Mouse (Mus musculus): Measurements from ENCODE around the gene Degs1. TPM values are rescaled to one million over a fixed set of nuclear protein-coding genes. Genes with fewer than 3 reads are reported as not detected.

Degs1 gene
- polyA plus RNA-seq, 1 experiment from 2014 or later, result 96.7 TPM

- H3K36me3 ChIP-seq (ENCODE audit: control insufficient read depth, insufficient read depth, low read length), result no peaks in the 10 kb centered on the region
- no peaks in the 10 kb centered on the region for H3K4me1 ChIP-seq (ENCODE audit: control insufficient read depth, insufficient read depth, low read length)
- H3K27ac ChIP-seq (ENCODE audit: low read depth, low read length), result no peak overlapping the region
- H3K4me3 ChIP-seq (ENCODE audit: low read depth, low read length), result no peak overlapping the region
- no peak overlapping the region for H3K9ac ChIP-seq (replicated peaks; ENCODE audit: low read depth, low read length)
- WGBS, result 69% methylated on average over 2 of the region's 2 CpGs
- no peak overlapping the region for H3K4me2 ChIP-seq (ENCODE audit: low read depth, low read length)
- no peak for ATAC-seq (ENCODE audit: low read depth)
- no peaks in the 10 kb centered on the region for H3K27me3 ChIP-seq (ENCODE audit: control insufficient read depth, insufficient read depth, low read length)
- H3K9me3 ChIP-seq (ENCODE audit: control insufficient read depth, low read length), result no peaks in the 10 kb centered on the region
Measured at GRCm38 (mm10) chr1:182288601-182289000, 6.0 kb upstream of the Degs1 start.

GRCm38 (mm10) chr1:182287781-182288180 is 5.2 kb upstream of the Degs1 start:
- Histone ChIP-seq H3K4me3 (ENCODE audit: low read depth, low read length) (no peak overlapping the region), H3K27ac (ENCODE audit: low read depth, low read length) (no peak overlapping the region), H3K9me3 (ENCODE audit: control insufficient read depth, low read length) (no peaks in the 10 kb centered on the region), H3K9ac (replicated peaks; ENCODE audit: low read depth, low read length) (no peak overlapping the region), H3K36me3 (ENCODE audit: control insufficient read depth, insufficient read depth, low read length) (no peaks in the 10 kb centered on the region), H3K4me2 (ENCODE audit: low read depth, low read length) (no peak overlapping the region), H3K4me1 (ENCODE audit: control insufficient read depth, insufficient read depth, low read length) (no peaks in the 10 kb centered on the region), H3K27me3 (ENCODE audit: control insufficient read depth, insufficient read depth, low read length) (no peaks in the 10 kb centered on the region)
- no peak for ATAC-seq (ENCODE audit: low read depth)
- 76% methylated on average over 7 of the region's 7 CpGs for WGBS

DNA sequence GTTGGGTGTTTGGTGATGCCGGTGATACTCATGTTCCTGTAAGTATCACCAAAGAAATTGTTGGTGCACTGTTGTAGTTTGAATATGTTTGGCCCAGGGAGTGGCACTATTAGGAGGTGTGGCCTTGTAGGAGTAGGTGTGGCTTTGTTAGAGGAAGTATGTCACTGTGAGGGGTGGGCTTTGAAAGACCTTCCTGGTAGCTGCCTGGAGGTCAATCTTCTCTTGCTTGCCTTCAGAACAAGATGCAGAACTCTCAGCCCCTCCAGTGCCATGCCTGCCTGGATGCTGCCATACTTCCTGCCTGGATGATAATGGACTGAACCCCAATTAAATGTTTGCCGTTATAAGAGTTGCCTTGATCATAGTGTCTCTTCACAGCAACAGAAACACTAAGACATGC is 2.2 kb upstream of the Degs1 start:
- Histone ChIP-seq H3K9me3 (ENCODE audit: control insufficient read depth, low read length) (no peaks in the 10 kb centered on the region), H3K36me3 (ENCODE audit: control insufficient read depth, insufficient read depth, low read length) (no peaks in the 10 kb centered on the region), H3K4me2 (ENCODE audit: low read depth, low read length) (no peak overlapping the region), H3K9ac (replicated peaks; ENCODE audit: low read depth, low read length) (no peak overlapping the region), H3K4me1 (ENCODE audit: control insufficient read depth, insufficient read depth, low read length) (peaks cover 19% of the 10 kb centered on the region), H3K4me3 (ENCODE audit: low read depth, low read length) (no peak overlapping the region), H3K27me3 (ENCODE audit: control insufficient read depth, insufficient read depth, low read length) (no peaks in the 10 kb centered on the region), H3K27ac (ENCODE audit: low read depth, low read length) (no peak overlapping the region)
- 96% methylated on average over 2 of the region's 2 CpGs for WGBS
- no peak for ATAC-seq (ENCODE audit: low read depth)

DNA sequence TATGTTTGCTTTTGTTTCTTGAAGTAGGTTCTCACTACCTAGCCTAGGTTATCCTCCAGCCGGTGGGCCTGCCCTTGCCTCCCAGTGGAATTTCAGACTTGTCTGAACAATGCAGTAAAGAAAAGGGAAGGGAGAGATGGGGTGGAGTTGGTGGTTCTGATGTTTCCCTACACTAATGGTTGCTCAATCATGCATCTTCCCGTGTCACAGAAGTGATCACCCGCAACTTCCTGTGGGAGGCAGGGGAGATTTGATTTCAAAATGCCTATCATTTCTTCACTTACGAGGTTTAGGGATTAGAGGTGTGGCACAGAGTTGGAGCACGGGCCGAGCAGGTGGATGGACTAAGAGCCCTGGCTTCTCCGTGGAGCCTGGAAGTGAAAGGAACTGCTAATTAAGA is 627 bp upstream of the Degs1 start:
- peak overlapping the region; percentile 76 for H3K4me2 ChIP-seq (ENCODE audit: low read depth, low read length)
- H3K27me3 ChIP-seq (ENCODE audit: control insufficient read depth, insufficient read depth, low read length), result no peaks in the 10 kb centered on the region
- peaks cover 19% of the 10 kb centered on the region for H3K4me1 ChIP-seq (ENCODE audit: control insufficient read depth, insufficient read depth, low read length)
- H3K36me3 ChIP-seq (ENCODE audit: control insufficient read depth, insufficient read depth, low read length), result no peaks in the 10 kb centered on the region
- no peak for ATAC-seq (ENCODE audit: low read depth)
- 57% methylated on average over 7 of the region's 7 CpGs for WGBS
- no peaks in the 10 kb centered on the region for H3K9me3 ChIP-seq (ENCODE audit: control insufficient read depth, low read length)
- no peak overlapping the region for H3K4me3 ChIP-seq (ENCODE audit: low read depth, low read length)
- H3K27ac ChIP-seq (ENCODE audit: low read depth, low read length), result no peak overlapping the region
- H3K9ac ChIP-seq (replicated peaks; ENCODE audit: low read depth, low read length), result no peak overlapping the region

DNA sequence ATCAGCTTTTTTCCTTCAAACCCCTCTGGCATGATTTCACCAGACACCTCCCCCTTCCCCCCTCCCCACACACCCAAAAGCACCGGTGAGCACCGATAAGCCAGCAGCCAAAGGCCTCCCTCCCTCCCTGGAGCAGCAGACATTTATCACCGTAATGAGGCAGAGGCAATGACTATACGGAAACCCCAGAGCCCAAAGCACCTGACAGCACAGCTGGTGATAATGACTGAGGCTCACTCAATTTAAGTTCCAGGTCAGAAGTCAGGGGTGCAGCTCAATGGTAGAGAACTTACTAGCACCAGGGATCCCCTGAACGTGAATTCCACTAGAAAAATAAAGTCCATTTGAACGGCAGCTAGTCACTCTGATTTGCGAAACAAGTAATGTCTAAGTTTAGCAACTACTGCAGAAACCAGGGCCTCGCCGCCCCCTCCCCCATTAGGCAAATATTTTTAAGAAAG is 1.3 kb downstream of the Degs1 start:
- 15% methylated on average over 9 of the region's 9 CpGs for WGBS
- ATAC-seq (ENCODE audit: low read depth), result 0 out of 2 replicates have a peak, but pooled peaks have one; percentile 30

DNA sequence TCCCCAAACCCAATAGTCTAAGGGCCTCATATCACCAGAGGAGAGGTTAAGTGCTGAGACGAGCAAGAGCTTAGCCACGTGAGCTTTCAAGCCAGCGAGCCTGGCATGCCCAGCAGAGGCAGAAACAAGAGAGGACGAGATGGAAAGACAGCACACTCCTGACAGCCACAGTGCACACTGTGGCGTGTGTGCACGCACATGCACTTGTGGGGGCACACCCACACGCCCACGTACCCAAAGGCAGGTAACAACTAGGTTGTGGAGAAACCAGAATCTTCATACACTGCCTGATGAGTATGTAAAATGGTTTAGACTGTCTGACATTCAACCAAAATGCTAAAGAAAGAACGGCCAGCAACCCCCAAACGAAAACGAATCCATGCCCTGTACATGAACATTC is 2.0 kb downstream of the Degs1 start:
- Histone ChIP-seq H3K9me3 (ENCODE audit: control insufficient read depth, low read length) (no peaks in the 10 kb centered on the region), H3K27me3 (ENCODE audit: control insufficient read depth, insufficient read depth, low read length) (no peaks in the 10 kb centered on the region), H3K27ac (ENCODE audit: low read depth, low read length) (no peak overlapping the region), H3K36me3 (ENCODE audit: control insufficient read depth, insufficient read depth, low read length) (peaks cover 4% of the 10 kb centered on the region; the same call in 1 of the 2 replicates), H3K4me2 (ENCODE audit: low read depth, low read length) (peak overlapping the region; percentile 76), H3K4me1 (ENCODE audit: control insufficient read depth, insufficient read depth, low read length) (peaks cover 19% of the 10 kb centered on the region), H3K4me3 (ENCODE audit: low read depth, low read length) (peak overlapping the region; percentile 83; the same call in 1 of the 2 replicates), H3K9ac (replicated peaks; ENCODE audit: low read depth, low read length) (no peak overlapping the region; the same call in 1 of the 2 replicates)
- 56% methylated on average over 11 of the region's 11 CpGs for WGBS
- ATAC-seq (ENCODE audit: low read depth), result no peak

More for the DNA sequence above, 1.3 kb downstream of the Degs1 start:
- Histone ChIP-seq H3K4me3 (ENCODE audit: low read depth, low read length) (peak overlapping the region; percentile 83), H3K4me1 (ENCODE audit: control insufficient read depth, insufficient read depth, low read length) (peaks cover 19% of the 10 kb centered on the region), H3K9me3 (ENCODE audit: control insufficient read depth, low read length) (no peaks in the 10 kb centered on the region), H3K27ac (ENCODE audit: low read depth, low read length) (no peak overlapping the region), H3K9ac (replicated peaks; ENCODE audit: low read depth, low read length) (no peak overlapping the region), H3K27me3 (ENCODE audit: control insufficient read depth, insufficient read depth, low read length) (no peaks in the 10 kb centered on the region), H3K4me2 (ENCODE audit: low read depth, low read length) (peak overlapping the region; percentile 76), H3K36me3 (ENCODE audit: control insufficient read depth, insufficient read depth, low read length) (no peaks in the 10 kb centered on the region)

- Histone ChIP-seq H3K9ac (replicated peaks; ENCODE audit: low read depth, low read length) (no peak overlapping the region; the same call in 1 of the 2 replicates), H3K27me3 (ENCODE audit: control insufficient read depth, insufficient read depth, low read length) (no peaks in the 10 kb centered on the region), H3K4me1 (ENCODE audit: control insufficient read depth, insufficient read depth, low read length) (peaks cover 19% of the 10 kb centered on the region), H3K9me3 (ENCODE audit: control insufficient read depth, low read length) (no peaks in the 10 kb centered on the region), H3K36me3 (ENCODE audit: control insufficient read depth, insufficient read depth, low read length) (peaks cover 10% of the 10 kb centered on the region; the same call in 1 of the 2 replicates), H3K4me2 (ENCODE audit: low read depth, low read length) (no peak overlapping the region), H3K4me3 (ENCODE audit: low read depth, low read length) (no peak overlapping the region), H3K27ac (ENCODE audit: low read depth, low read length) (no peak overlapping the region)
- WGBS, result 77% methylated on average over 6 of the region's 6 CpGs
- no peak for ATAC-seq (ENCODE audit: low read depth)
Measured at GRCm38 (mm10) chr1:182280046-182280445, 2.6 kb downstream of the Degs1 start.

DNA sequence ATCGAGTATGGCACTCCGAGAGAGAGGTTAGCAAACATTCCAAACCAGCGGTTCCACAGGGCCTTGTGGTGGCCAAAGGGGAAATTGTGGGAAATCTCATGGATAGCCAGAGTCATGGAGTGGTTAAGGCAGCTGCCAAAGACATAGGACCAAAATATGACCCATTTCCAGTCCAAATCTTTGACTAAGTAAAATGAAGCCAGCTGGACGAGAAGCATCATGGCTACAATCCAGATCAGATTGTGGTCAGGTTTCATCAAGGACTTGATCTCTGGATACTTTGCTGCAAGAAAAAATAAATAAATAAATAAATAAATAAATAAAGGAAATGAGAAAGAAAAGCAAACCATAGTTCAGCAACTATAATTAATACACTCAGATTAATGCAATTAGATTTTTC is 3.2 kb downstream of the Degs1 start:
- peaks cover 19% of the 10 kb centered on the region for H3K4me1 ChIP-seq (ENCODE audit: control insufficient read depth, insufficient read depth, low read length)
- H3K4me3 ChIP-seq (ENCODE audit: low read depth, low read length), result no peak overlapping the region
- H3K27me3 ChIP-seq (ENCODE audit: control insufficient read depth, insufficient read depth, low read length), result no peaks in the 10 kb centered on the region
- no peak overlapping the region for H3K4me2 ChIP-seq (ENCODE audit: low read depth, low read length)
- 97% methylated on average over 4 of the region's 4 CpGs for WGBS
- H3K9me3 ChIP-seq (ENCODE audit: control insufficient read depth, low read length), result no peaks in the 10 kb centered on the region
- peaks cover 10% of the 10 kb centered on the region; the same call in 1 of the 2 replicates for H3K36me3 ChIP-seq (ENCODE audit: control insufficient read depth, insufficient read depth, low read length)
- ATAC-seq (ENCODE audit: low read depth), result no peak
- H3K27ac ChIP-seq (ENCODE audit: low read depth, low read length), result no peak overlapping the region
- no peak overlapping the region for H3K9ac ChIP-seq (replicated peaks; ENCODE audit: low read depth, low read length)

- no peak overlapping the region for H3K27ac ChIP-seq (ENCODE audit: low read depth, low read length)
- no peak overlapping the region for H3K4me3 ChIP-seq (ENCODE audit: low read depth, low read length)
- no peak overlapping the region for H3K9ac ChIP-seq (replicated peaks; ENCODE audit: low read depth, low read length)
- H3K36me3 ChIP-seq (ENCODE audit: control insufficient read depth, insufficient read depth, low read length), result peaks cover 10% of the 10 kb centered on the region; the same call in 1 of the 2 replicates
- no peak for ATAC-seq (ENCODE audit: low read depth)
- peaks cover 2% of the 10 kb centered on the region; the same call in 1 of the 2 replicates for H3K4me1 ChIP-seq (ENCODE audit: control insufficient read depth, insufficient read depth, low read length)
- H3K4me2 ChIP-seq (ENCODE audit: low read depth, low read length), result no peak overlapping the region
- H3K9me3 ChIP-seq (ENCODE audit: control insufficient read depth, low read length), result no peaks in the 10 kb centered on the region
- H3K27me3 ChIP-seq (ENCODE audit: control insufficient read depth, insufficient read depth, low read length), result no peaks in the 10 kb centered on the region
- WGBS, result 96% methylated on average over 6 of the region's 6 CpGs
Measured at GRCm38 (mm10) chr1:182275109-182275508, 7.5 kb downstream of the Degs1 start.

Data from neural tube, embryonic 14.5 days (tissue).